ENCODE assay signal across 10 mouse cellular contexts in the genomic region with DNA sequence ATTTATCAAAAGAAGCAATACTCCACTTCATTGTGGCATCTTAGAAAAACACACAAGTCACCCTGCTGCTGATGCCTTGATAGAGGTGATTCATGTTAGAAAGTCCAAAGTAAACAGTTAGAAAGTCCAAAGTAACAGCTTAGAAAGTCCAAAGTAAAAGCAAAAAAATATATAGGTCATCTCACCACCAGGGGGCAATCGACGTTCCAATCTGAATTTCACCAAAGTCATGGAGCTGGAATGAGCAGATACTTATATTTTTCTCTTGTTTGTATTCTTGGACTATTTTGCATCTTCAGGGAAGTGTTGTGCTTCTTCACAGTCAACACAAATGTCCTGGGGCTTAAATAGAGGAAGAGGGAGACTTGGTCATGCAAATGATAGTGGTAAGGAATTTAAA.
A peak's percentile ranks its signal among the peaks of the same experiment; 100 is the strongest.
DNase-seq lines count a peak whose midpoint lies in the region; ATAC-seq and TF ChIP-seq lines count a peak whose summit lies in the region.
"Had no signal": no experiment of that assay in that cellular context is flagged by ENCODE, and none has a peak within 500 bp of the region (broad histone marks: within the 10 kb centered on the region; RNA-seq: fewer than 3 reads in every experiment).

No protein-coding gene starts in this region.

- H3K4me3 ChIP-seq in hindbrain, embryonic 11.5 days (ENCODE audit: low read depth, low read length): no peak overlapping the region
- H3K4me3 ChIP-seq in hindbrain, embryonic 16.5 days (ENCODE audit: low read length): no peak overlapping the region
- H3K4me3 ChIP-seq in stomach, postnatal 0 days (ENCODE audit: low read depth, low read length): no peak overlapping the region
- H3K4me3 ChIP-seq in midbrain, embryonic 11.5 days (ENCODE audit: low read depth, low read length): no peak overlapping the region
- H3K4me3 ChIP-seq: hindbrain, embryonic 15.5 days; midbrain, embryonic 12.5 days had no signal

- no peak for TF ChIP-seq EP300 in stomach, postnatal 0 days (optimal IDR thresholded peaks at IDR 0.05)

- H3K9me3 ChIP-seq in hindbrain, embryonic 11.5 days (ENCODE audit: control insufficient read depth, low read length): no peaks in the 10 kb centered on the region
- no peaks in the 10 kb centered on the region for H3K9me3 ChIP-seq in hindbrain, embryonic 16.5 days (ENCODE audit: control insufficient read depth, low read length)
- no peaks in the 10 kb centered on the region for H3K9me3 ChIP-seq in stomach, postnatal 0 days (ENCODE audit: control insufficient read depth, low read length)
- H3K9me3 ChIP-seq in midbrain, embryonic 11.5 days (ENCODE audit: control insufficient read depth, low read length): no peaks in the 10 kb centered on the region
- H3K9me3 ChIP-seq: hindbrain, embryonic 15.5 days; midbrain, embryonic 12.5 days had no signal

- 31% methylated on average over 2 of the region's 2 CpGs for WGBS in hindbrain, embryonic 11.5 days
- WGBS in hindbrain, embryonic 16.5 days: 40% methylated on average over 2 of the region's 2 CpGs
- 13% methylated on average over 2 of the region's 2 CpGs for WGBS in stomach, postnatal 0 days
- 32% methylated on average over 2 of the region's 2 CpGs for WGBS in midbrain, embryonic 11.5 days

- H3K27me3 ChIP-seq in hindbrain, embryonic 11.5 days (ENCODE audit: control insufficient read depth, insufficient read depth, low read length): no peaks in the 10 kb centered on the region
- no peaks in the 10 kb centered on the region for H3K27me3 ChIP-seq in hindbrain, embryonic 16.5 days (replicated peaks; ENCODE audit: control insufficient read depth, insufficient read depth, low read length)
- no peaks in the 10 kb centered on the region for H3K27me3 ChIP-seq in stomach, postnatal 0 days (ENCODE audit: control insufficient read depth, insufficient read depth, low read length)
- H3K27me3 ChIP-seq in midbrain, embryonic 11.5 days (ENCODE audit: control insufficient read depth, insufficient read depth, low read length): no peaks in the 10 kb centered on the region
- H3K27me3 ChIP-seq: hindbrain, embryonic 15.5 days; midbrain, embryonic 12.5 days had no signal

- peak; percentile 76 for TF ChIP-seq CTCF in stomach, postnatal 0 days (IDR thresholded peaks at IDR 0.05; ENCODE audit: low read depth)

- H3K4me1 ChIP-seq in hindbrain, embryonic 11.5 days (replicated peaks; ENCODE audit: control insufficient read depth, insufficient read depth, low read length): no peaks in the 10 kb centered on the region
- no peaks in the 10 kb centered on the region for H3K4me1 ChIP-seq in hindbrain, embryonic 16.5 days (ENCODE audit: control insufficient read depth, insufficient read depth, low read depth, low read length)
- H3K4me1 ChIP-seq in stomach, postnatal 0 days (replicated peaks; ENCODE audit: control insufficient read depth, insufficient read depth): no peaks in the 10 kb centered on the region
- no peaks in the 10 kb centered on the region for H3K4me1 ChIP-seq in midbrain, embryonic 11.5 days (ENCODE audit: control insufficient read depth, insufficient read depth, low read length)
- H3K4me1 ChIP-seq: hindbrain, embryonic 15.5 days; midbrain, embryonic 12.5 days had no signal

- peak; percentile 52 for DNase-seq in hindbrain, embryonic 11.5 days (ENCODE audit: low spot score)
- DNase-seq in testis, postnatal 10 days (ENCODE audit: low spot score): peak; percentile 52
- no peak for DNase-seq in testis, postnatal 14 days (ENCODE audit: low spot score)
- DNase-seq in embryo, embryonic 10.5 days (ENCODE audit: low spot score): peak; percentile 53
- peak; percentile 18 for DNase-seq in stomach, postnatal 0 days (ENCODE audit: low spot score)
- DNase-seq in MN1 (ENCODE audit: low spot score): no peak
- no peak for DNase-seq in midbrain, embryonic 11.5 days (ENCODE audit: low spot score, missing footprints)

- no peak for ATAC-seq in hindbrain, embryonic 11.5 days (ENCODE audit: low FRiP score)
- ATAC-seq in hindbrain, embryonic 16.5 days: no peak
- ATAC-seq in stomach, postnatal 0 days (ENCODE audit: low FRiP score, low TSS enrichment): no peak
- no peak for ATAC-seq in midbrain, embryonic 11.5 days (ENCODE audit: low FRiP score)

- no peak overlapping the region for H3K27ac ChIP-seq in hindbrain, embryonic 11.5 days (ENCODE audit: low read depth, low read length)
- H3K27ac ChIP-seq in hindbrain, embryonic 16.5 days (ENCODE audit: low read depth, low read length): no peak overlapping the region
- H3K27ac ChIP-seq in stomach, postnatal 0 days (replicated peaks): no peak overlapping the region
- H3K27ac ChIP-seq in midbrain, embryonic 11.5 days (ENCODE audit: low read depth, low read length): no peak overlapping the region
- H3K27ac ChIP-seq: hindbrain, embryonic 15.5 days; midbrain, embryonic 12.5 days had no signal

- no peaks in the 10 kb centered on the region for H3K36me3 ChIP-seq in hindbrain, embryonic 11.5 days (ENCODE audit: control insufficient read depth, insufficient read depth, low read length)
- H3K36me3 ChIP-seq in hindbrain, embryonic 16.5 days (ENCODE audit: control insufficient read depth, insufficient read depth, low read length): no peaks in the 10 kb centered on the region
- H3K36me3 ChIP-seq in stomach, postnatal 0 days (ENCODE audit: control insufficient read depth, insufficient read depth, low read length): no peaks in the 10 kb centered on the region
- H3K36me3 ChIP-seq in midbrain, embryonic 11.5 days (ENCODE audit: control insufficient read depth, insufficient read depth, low read length): no peaks in the 10 kb centered on the region
- H3K36me3 ChIP-seq: hindbrain, embryonic 15.5 days; midbrain, embryonic 12.5 days had no signal

- no peak overlapping the region for H3K9ac ChIP-seq in hindbrain, embryonic 11.5 days (ENCODE audit: low read depth, low read length)
- no peak overlapping the region for H3K9ac ChIP-seq in hindbrain, embryonic 16.5 days (ENCODE audit: low read depth, low read length)
- no peak overlapping the region for H3K9ac ChIP-seq in stomach, postnatal 0 days (ENCODE audit: low read length)
- H3K9ac ChIP-seq in midbrain, embryonic 11.5 days (ENCODE audit: low read length): no peak overlapping the region
- H3K9ac ChIP-seq: hindbrain, embryonic 15.5 days; midbrain, embryonic 12.5 days had no signal

- H3K4me2 ChIP-seq in hindbrain, embryonic 11.5 days (replicated peaks; ENCODE audit: low read depth, low read length): no peak overlapping the region
- H3K4me2 ChIP-seq in hindbrain, embryonic 16.5 days (ENCODE audit: low read length): no peak overlapping the region
- H3K4me2 ChIP-seq in stomach, postnatal 0 days (replicated peaks; ENCODE audit: low read depth): no peak overlapping the region
- no peak overlapping the region for H3K4me2 ChIP-seq in midbrain, embryonic 11.5 days
- H3K4me2 ChIP-seq: hindbrain, embryonic 15.5 days; midbrain, embryonic 12.5 days had no signal

Comparison
In these comparisons a context has a peak if more than half of its experiments do, and no peak if none do; other contexts are left out.
1. DNase-seq: peak in hindbrain, embryonic 11.5 days (single experiment), testis, postnatal 10 days (single experiment), embryo, embryonic 10.5 days (single experiment) and stomach, postnatal 0 days (single experiment); none in testis, postnatal 14 days (single experiment), MN1 (single experiment) and midbrain, embryonic 11.5 days (single experiment).